Mouse (Mus musculus) layer of hippocampus, adult 11-12 months (tissue): ENCODE measurements around the gene Acp4.
"Not testable (repeated sequence)": the region's sequence is repeated elsewhere in the genome, so short reads cannot be mapped to it uniquely, and the experiment has no call there.

Source experiments
- DNase-seq: peaks from one replicate; pipeline ENCODE4 v3.0.0; 2022; ENCODE audit warnings: low spot score

The Acp4 gene

DNA sequence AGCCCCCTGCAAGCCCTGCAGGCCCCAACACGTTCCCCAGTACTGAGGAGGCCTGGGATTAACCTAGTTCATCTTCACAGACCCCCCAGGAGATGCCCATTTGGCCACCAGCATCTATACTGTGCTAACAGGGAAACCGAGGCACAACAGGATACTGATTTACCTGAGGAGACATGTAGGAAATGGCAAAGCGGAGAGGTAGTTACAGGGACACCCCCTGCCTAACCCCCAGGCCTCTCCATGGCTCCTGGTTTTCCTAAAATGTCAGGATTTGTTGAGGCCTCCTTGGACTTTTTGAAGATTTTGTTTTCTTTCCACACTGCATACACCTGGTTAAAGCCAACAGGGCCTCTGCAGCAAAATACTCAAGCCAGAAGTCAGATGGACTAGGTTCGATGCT is at the start of gene Acp4:
Acp4 (minus strand) TSS at position 101 of the 400 bp plus-strand sequence.
- DNase-seq = no peak

DNA sequence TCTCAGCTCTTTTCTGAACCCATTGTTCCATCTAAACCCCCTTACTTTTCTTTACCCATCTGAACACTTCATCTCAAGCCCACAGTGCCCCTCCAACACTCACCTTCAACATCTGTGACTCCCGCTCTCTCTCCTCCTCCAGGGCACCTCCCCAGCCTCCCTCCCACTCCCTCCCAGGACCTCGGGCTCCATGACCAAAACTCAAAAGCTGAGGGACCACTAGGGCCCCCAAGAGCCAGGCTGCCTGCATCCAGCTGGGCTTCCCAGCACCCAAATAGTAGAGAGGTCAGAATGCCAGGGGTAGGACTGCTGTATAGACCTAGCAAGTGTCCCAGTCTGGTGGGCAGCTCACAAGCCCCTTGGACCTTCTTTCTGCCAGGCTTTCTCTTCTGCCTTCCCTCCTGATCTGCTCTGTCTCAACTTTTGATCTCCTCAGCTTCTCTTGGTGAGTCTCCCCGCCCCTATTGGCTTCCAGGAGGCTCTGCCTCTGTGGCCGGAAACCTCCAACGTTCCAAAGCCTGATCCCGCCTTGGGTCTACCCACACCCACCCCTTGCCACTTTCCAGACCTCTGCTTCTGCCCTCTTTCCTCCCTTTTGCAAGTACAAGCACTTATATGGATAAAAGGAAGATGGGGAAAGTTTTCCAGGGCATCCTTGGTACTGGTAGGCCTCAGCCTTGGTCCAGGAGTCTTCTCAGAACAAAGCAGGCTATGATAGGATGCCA is 49.5 kb upstream of the Acp4 start, which contains the start of gene Clec11a:
Clec11a (minus strand) TSS at position 387 of the 725 bp plus-strand sequence.
- no peak for DNase-seq

DNA sequence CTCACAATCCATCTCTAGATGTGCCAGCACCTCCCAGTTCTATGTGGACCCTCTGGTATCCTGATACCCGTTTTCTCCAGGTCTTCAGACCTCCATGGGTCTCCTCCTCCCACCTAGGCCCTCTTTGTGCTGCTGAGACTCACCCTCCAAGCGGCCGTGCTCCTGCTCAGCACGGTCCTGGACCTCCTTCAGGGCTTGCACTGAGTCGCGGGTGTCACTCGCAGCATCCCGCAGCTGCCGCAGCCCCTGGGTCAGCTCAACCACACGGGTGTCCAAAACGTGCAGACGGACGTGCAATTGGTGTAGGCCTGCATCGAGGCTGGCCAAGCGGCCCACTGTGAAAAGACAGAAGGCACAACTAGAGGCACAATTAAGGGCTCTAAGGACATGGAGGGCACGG is 48.5 kb upstream of the Acp4 start:
- no peak for DNase-seq

DNA sequence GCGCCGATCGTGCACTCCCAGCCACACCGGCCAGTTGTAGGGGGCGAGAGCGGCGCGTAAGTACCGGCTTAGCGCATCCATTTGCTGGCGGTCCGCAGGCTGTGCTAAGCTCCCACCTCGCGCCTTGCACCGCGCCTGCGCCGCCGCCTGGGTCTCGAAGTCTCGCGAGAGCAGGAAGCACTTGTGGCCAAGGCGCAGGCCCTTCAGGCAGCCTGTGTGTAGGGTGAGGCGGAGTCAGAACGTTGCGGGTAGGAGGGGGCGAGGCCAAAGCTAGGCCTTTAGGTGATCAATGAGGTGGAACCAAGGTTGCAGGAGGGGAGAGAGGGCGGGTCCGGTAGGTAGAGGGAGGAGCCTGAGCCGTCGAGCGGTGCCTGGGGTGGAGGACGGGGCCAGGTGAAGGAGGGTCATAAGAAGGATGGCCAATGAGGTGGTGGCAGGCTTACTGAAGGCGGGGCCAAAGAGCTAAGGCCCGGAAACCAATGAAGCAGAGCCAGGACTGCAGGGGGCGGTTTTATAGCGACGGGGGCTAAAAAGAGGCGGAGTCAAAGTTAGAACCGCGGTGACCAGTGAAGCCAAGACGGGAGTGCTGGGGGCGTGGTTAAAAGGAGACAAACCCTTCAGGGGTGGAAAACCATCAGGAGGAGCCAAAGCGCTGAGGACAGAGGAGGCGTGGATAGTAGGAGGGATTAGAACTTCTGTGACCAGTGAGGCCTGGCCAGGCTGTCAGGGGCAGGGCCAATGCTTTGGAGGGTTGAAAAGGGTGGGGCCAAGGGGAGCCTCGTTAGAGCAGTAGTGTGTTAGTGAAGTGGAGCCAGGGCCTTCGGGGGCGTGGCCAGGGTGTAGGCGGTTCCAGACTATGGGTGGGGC is 47.8 kb upstream of the Acp4 start:
- peak; percentile 97 for DNase-seq

DNA sequence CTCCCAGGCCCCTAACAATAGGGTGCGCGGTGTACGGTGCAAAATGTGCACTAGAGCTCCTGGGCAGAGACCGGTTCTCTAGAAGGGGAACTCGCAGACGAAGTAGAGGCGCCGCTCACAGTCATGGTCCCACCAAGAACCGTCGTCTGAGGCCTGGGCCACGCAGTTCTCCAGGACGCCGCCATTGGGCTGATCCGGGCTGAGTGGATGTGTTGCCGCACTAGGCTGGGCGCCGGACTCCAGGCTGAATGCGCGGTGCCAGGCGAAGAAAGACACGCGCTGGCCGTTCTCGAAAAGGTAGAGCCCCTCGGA is 47.2 kb upstream of the Acp4 start:
- no peak for DNase-seq

DNA sequence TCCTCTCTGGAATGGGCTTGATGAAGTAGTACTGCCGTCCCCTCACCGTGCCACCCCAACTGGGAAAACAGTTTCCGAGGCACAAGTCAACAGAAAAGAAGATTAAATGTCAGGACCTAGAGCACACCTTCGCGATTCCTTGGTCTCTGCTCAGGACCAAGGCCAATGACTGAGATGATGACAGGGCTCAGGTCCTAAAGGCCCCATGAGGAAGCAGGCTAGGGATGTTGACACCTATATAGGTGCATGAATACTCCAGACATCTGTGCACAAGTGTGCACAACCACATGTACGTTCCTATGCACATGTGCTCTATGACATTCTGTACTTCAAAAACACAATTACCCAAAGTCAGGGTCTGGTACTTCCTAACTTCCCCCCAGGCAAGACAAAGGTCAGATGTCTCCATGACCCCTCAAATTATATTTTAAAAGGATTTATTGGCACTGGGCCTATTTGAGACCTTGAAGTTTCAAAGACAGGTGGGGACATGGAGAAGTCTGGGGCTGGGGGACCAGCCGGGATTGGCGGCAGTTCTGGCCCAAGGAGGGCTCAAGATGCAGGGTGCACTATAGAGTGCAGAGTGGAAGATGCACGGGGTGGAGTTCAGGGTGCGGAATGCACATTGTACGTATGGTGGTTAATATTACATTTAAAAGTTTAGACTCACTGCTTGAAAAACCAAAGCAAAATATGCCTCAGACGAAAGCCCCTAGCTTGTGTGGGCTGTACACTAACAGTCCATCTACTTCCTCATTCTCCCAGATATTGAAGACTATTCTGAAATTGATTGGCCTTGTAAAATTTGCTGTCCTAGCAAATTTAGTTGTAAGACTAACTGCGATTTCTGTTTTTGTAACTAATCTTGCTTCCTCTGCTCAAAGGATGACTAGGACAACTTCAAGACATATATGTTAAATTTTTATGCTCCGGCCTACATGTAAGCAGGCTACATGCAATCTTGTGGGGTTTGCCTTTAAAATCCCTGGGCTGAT is 46.5 kb upstream of the Acp4 start:
- DNase-seq = no peak

DNA sequence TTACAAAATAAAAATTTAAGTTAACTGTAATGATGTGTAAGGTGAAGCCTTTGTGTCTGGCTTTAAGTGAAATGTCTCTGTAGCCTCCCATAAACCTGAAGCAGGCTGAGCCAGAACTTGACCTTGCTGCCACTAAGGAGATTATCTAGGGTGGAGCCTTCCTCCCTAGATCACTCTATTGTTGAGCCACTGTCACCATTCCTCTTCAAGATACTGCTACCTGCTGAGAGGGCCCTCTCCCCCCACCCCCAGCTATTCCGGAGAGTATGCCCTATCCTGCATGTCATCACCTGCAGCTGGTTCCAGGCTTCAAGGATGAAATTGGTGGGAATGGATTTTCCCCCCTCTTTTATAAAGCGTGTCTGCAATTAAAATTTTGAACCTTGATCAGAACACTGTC is 40.3 kb upstream of the Acp4 start:
- DNase-seq = not testable (repeated sequence)

DNA sequence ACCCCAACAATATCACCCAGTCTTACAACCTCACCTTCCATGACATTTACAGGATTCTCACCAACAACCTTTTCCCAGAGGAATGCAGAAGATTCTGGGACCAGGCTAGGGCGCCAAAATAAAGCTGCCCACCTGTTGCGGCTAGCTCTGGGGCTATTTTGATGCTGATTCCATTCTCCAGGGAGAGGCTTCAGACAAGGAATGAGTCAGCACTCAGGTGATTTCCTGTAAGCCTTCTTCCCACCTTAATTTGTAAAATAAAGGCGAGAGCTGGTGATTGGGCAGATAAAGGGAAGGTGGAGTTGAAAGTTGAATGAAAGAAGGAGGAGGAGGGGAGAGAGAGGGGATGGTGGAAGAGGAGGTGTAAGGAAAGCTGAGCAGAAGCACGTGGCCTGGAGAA is 34.2 kb upstream of the Acp4 start:
- no peak for DNase-seq

DNA sequence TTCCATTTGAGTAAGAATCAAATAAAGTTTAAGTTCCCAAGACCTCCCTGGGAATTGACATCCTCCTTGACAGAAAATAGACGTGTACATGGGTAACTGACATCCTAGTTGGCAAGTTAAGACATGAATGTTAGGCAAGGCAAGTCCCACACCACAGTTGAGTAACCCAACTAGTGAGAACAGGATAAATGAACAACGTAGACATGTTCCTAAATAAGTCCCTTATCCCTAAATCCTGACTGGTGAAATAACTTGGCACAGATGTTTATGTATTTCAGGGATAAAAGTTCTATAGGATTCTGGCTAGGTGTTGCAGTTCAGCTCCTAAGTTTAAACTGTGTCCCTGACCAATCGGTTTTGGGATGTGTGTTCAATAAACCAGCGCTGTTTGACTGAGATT is 33.8 kb upstream of the Acp4 start:
- no peak for DNase-seq

DNA sequence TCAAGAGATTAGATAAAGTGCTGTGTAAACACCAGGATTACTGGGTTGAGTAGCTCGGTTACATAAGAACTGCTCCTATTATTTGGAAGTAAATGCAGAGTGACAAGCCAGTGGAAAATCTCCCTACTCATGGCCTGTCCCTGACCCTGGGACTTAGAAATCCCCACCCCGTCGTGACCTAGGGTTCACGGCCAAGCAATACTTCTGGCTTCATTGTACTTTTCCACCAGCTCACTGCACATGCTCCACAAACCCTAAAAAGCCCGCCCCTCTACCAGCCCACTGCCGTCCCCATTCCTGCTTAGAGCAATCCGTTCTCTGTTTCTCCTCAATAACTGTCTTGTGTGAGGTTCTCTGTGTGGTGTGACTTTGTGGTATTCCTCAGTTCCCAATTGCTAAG is 30.6 kb upstream of the Acp4 start:
- no peak for DNase-seq

DNA sequence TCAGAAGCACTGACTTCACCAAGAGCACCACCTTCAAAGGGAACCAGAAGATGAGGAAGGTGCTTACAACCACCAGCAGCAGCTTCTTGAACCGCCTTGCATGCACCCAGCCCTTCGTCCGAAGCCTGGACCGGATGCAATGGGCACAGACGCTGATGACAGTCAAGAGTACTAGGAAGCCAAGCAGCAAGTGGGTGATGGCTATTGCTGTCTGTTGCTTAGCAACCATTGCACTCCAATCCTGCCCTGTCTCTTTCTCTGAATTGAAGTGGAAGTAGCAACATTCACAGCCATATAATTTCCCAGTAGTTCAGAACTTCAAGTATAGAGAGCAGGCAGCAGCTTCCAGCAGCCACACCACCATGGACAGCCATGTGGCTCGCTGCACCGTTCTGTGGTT is 24.4 kb upstream of the Acp4 start:
- DNase-seq = no peak

DNA sequence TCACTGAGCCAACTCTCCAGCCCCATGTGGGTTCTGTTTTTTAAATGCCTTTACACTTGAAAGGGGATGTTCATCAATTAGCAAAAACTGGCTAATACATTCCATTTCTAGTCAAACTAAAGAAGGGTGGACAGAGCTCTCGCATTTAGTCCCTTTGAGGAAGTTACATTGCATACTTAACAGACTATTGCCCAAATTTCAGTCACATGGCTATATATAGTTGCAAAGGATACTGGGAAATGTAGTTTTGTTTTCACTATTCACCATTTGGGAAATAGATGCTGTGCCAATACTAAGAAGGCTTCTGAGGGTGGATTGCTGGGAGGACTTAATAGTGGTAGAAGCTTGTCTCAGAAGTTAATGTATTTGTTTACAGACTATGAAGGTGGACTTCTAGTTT is 23.8 kb upstream of the Acp4 start:
- DNase-seq = no peak

DNA sequence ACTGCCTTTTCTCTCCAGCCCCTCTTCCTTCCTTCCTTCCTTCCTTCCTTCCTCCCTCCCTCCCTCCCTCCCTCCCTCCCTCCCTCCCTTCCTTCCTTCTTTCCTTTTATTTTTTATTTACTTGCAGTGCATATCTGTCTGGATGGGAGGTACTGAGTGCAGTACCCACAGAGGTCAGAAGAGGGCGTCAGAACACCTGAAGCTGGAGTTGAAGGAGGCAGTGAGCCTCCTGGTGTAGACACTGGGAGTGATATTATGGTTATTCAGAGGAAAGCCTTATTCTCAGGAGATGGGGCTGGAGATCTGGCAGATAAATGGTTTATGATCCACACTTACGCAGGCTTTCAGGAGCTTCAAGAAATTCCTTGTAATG is 20.1 kb upstream of the Acp4 start:
- peak; percentile 79 for DNase-seq

DNA sequence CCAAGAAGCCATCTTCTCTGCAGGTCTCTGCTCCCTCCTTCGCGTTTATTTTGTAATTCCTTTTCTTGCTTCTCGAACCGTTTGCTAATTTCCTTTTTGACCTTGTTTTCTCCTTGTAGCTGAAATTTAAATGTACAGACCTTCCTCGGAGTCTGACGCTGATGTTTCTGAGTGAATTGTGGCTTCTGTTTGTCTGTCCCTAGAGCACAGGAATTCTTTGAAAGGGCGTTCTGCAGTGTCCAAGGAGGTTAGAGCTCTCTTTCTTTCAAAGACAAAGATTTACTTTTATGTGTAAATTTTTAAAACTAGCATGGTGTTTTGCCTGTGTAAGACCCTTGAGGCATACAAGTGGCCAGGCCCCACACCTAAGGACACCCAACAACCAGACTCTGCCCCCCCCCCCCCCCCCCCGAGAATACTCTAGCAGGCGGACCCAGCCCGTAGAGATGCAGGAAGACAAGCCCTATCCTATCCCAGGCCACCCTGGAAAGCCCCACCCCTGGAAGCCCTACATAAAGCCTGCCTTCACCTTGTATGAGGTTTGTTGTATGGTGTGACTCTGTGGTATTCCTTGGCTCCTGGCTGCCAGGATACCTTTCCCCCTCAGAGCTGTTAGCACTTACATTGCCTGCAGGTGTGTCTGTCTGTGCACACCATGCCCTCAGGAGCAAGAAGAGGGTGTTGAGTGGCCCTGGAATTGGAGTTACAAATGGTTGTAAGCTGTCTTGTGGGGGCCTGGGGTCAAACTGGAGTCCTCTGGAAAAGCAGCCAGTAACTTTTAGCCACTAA is 19.5 kb upstream of the Acp4 start:
- no peak for DNase-seq

DNA sequence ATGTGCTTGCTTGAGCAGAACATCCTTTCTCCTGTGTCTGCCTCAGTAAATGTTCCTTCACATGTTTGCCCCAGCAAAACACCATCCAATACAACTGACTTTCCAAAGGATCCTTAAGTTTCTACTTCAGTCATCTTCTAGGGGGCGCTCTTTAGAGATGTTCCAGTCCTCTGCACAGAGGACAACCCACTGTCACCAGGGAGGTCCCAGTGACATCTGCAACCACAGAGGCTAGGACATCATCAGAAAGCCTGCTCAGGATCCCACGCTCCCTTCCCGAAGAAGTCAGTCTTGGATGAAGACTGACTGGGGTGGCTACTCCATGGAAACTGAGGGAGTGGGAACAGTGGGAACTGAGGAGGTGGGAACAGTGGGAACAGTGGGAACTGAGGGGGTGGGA is 18.4 kb upstream of the Acp4 start:
- DNase-seq = no peak

DNA sequence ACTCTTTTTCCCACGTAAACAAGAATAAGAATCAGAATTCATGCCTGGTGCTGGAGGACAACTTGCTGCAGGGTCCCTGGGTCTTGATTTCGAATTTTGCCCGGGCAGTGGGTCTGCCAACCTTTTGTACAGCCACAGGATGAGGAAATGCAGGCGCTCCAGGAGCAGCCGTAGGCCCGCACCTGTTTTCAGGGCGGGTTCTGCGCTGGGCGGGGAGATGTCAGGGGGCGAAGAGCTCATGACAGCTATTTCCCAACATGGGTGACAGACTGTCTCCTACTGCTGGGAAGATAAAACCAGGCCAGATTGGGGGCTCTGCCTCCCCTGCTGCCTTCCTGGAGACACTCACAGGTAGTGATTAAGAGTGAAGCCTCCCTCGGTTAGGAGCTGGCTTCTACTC is 16.9 kb upstream of the Acp4 start:
- DNase-seq = no peak

DNA sequence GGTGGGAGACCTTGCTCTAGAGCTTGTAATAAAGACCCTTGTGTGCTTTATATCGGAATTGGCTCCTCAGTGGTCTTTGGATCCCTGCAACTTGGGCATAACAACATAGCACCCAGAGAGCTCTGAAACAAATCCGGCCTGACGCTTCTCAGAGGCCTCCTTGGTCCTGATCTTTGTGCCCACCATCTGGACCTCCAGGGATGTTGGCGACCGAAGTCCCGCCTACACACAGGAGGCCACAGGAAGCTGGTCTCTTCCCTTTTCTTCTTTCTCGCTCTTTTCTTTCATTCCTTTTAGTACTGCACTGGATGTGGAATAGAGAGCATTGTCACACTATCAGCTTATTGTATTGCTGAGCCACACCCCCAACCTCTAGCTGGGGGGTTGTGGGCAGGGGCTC is 16.3 kb upstream of the Acp4 start:
- no peak for DNase-seq

DNA sequence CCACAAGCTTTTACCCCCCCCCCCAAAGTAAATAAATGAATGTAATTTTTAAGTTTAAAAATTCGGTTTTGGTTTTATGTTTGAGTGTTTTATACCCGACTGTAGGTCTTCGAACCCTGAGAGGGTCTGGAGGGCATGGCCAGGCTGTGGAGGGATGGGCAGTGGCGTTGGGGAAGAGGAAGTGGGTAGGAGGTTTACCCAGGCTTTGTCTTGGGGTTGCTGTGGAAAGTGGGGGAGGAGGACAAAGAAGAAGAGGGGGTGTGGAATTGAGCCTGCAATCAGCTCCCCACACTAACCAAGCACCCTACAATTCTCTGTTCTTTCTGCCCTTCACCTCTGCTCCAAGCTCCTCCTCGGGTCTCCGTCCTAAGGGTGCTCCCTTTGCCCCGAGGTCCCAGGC is 15.4 kb upstream of the Acp4 start:
- DNase-seq = no peak

DNA sequence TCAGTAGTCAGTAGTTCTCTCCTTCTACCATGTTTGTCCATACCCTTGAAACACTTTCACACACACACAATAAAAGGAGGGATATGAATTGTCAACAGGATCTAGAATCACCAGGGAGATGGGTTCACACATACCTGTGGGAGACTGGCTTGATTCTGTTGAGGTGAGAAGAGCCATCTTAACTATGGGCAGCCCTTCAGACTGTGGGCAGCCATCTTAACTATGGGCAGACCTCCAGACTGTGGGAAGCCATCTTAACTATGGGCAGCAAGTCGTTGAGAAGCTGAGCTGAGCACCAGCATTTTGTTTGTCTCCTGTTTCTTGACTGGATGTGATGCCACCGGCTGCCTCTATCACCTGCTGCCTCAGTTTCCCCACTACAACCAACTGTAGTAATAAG is 14.1 kb upstream of the Acp4 start:
- DNase-seq = no peak

DNA sequence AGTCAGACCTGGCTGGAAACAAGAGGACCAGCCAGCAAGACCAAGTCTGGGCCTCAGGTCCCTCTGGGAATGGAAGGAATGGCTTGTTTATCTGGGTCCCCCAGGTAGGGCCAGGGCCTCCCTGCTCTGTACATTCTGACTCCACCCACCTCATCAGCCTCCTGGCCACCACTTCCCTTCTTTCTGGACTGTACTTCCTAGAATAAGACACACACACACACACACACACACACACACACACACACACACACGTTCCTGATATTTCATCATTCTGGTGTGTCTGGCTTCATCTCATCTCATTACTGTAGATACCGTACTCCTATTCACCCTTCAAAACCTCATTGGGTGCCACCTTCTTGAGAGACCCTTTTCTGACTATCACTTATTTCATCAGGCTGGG is 12.2 kb upstream of the Acp4 start:
- DNase-seq = no peak

DNA sequence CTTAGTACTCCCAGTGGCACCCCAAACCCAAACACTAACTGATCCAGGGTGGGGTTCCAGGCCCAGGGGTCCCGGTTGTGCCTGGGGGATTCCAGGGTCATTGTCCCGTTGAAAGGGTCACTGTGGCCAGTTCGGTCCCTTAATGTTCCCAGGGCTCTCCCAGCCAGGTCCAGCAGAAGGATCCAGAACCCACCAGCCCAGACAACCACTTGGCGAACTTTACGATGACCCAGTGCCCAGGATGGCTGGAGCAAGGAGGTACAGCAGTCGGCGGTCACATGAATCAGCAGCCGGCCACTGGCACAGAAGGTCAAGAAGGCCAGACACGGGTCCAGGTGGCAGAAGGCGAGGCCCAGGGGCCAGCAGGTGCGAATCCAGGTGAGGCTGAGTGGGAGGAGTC is 10.9 kb upstream of the Acp4 start:
- no peak for DNase-seq
